Mouse (Mus musculus): Measurements from ENCODE around the gene Wsb1.

- TF ChIP-seq CTCF (IDR thresholded peaks at IDR 0.05; ENCODE audit: extremely low read depth, insufficient read depth, low read length) = no peak
- no peak for TF ChIP-seq POLR2A (IDR thresholded peaks at IDR 0.05; ENCODE audit: extremely low read depth, insufficient read depth, low read length)
Observed at GRCm38 (mm10) chr11:79218061-79218460, 36.4 kb downstream of the Wsb1 start.
